Mouse (Mus musculus): ENCODE measurements around the gene Cdk8.

Gene Cdk8

GRCm38 (mm10) chr5:146318461-146318860 is 87.4 kb downstream of the Cdk8 start:
- no peak for DNase-seq (ENCODE audit: low read depth, low spot score)

- no peak for DNase-seq (ENCODE audit: low read depth, low spot score)
Measured at GRCm38 (mm10) chr5:146328941-146329340, 97.9 kb downstream of the Cdk8 start.

GRCm38 (mm10) chr5:146329541-146329940 is 98.5 kb downstream of the Cdk8 start:
- DNase-seq (ENCODE audit: low read depth, low spot score): no peak

GRCm38 (mm10) chr5:146330031-146330764 is 99.2 kb downstream of the Cdk8 start:
- no peak for DNase-seq (ENCODE audit: low read depth, low spot score)

GRCm38 (mm10) chr5:146330765-146331115 is 99.7 kb downstream of the Cdk8 start:
- DNase-seq (ENCODE audit: low read depth, low spot score): no peak

GRCm38 (mm10) chr5:146331131-146331530 is 100.1 kb downstream of the Cdk8 start:
- DNase-seq (ENCODE audit: low read depth, low spot score): no peak

GRCm38 (mm10) chr5:146332541-146332940 is 101.5 kb downstream of the Cdk8 start:
- no peak for DNase-seq (ENCODE audit: low read depth, low spot score)

- no peak for DNase-seq (ENCODE audit: low read depth, low spot score)
Measured at GRCm38 (mm10) chr5:146334410-146334809, 103.4 kb downstream of the Cdk8 start.

- DNase-seq (ENCODE audit: low read depth, low spot score): no peak
Measured at GRCm38 (mm10) chr5:146338064-146338463, 107.0 kb downstream of the Cdk8 start.

- no peak for DNase-seq (ENCODE audit: low read depth, low spot score)
Measured at GRCm38 (mm10) chr5:146340037-146340436, 109.0 kb downstream of the Cdk8 start.

- DNase-seq (ENCODE audit: low read depth, low spot score): peak; percentile 11
Measured at GRCm38 (mm10) chr5:146344911-146345686, 114.1 kb downstream of the Cdk8 start.

- DNase-seq (ENCODE audit: low read depth, low spot score): no peak
Measured at GRCm38 (mm10) chr5:146347081-146347480, 116.1 kb downstream of the Cdk8 start.

GRCm38 (mm10) chr5:146349183-146349582 is 118.2 kb downstream of the Cdk8 start:
- no peak for DNase-seq (ENCODE audit: low read depth, low spot score)

GRCm38 (mm10) chr5:146350784-146351183 is 119.8 kb downstream of the Cdk8 start:
- no peak for DNase-seq (ENCODE audit: low read depth, low spot score)

- DNase-seq (ENCODE audit: low read depth, low spot score): no peak
Measured at GRCm38 (mm10) chr5:146352006-146352405, 121.0 kb downstream of the Cdk8 start.

Data from WW6 (cell line).